Mouse (Mus musculus) limb, embryonic 15.5 days (tissue): ENCODE measurements around the gene Camp. TPM values are rescaled to one million over a fixed set of nuclear protein-coding genes. Genes with fewer than 3 reads are reported as not detected.

Source experiments
- microRNA-seq: library from miRNA; unstranded; fragments of <30 nt; microRNA quantifications from one replicate; pipeline ENCODE4, GENCODE M21; 2016
- polyA plus RNA-seq: library from polyadenylated mRNA; unstranded; fragments of >200 nt; fragmentation: Nextera tagmentation; extraction: Ambion mirVana; gene quantifications from 2 replicates; pipeline ENCODE4 v1.2.1, GENCODE M21; 2015

Gene Camp
- polyA plus RNA-seq, 1 experiment from 2014 or later: 2.8 TPM

Small RNAs within 50 kb of the gene (microRNA-seq; reads per million reads assigned to microRNA genes)
- gene Mir7089: not detected

Other genes with a start within 250 kb of the Camp start
- gene Fbxw24, start 223.6 kb downstream of the Camp start, polyA plus RNA-seq: not detected in 2 replicates
- not detected in 2 replicates for gene Fbxw25, start 185.0 kb downstream of the Camp start, polyA plus RNA-seq
- not detected in 2 replicates for gene Fbxw18, start 146.9 kb downstream of the Camp start, polyA plus RNA-seq
- not detected in 2 replicates for gene Fbxw26, start 103.5 kb downstream of the Camp start, polyA plus RNA-seq
- not detected in 2 replicates for gene Fbxw27, start 58.9 kb downstream of the Camp start, polyA plus RNA-seq
- 1.6 and 2.2 TPM in 2 replicates for gene Spink8, start 37.3 kb downstream of the Camp start, polyA plus RNA-seq
- gene Nme6, start 16.9 kb downstream of the Camp start, polyA plus RNA-seq: 55.9 and 58.3 TPM in 2 replicates
- gene Cdc25a, start 26.0 kb upstream of the Camp start, polyA plus RNA-seq: 25.4 and 27.1 TPM in 2 replicates
- gene Map4, start 81.8 kb upstream of the Camp start, polyA plus RNA-seq: 67.1 and 80.0 TPM in 2 replicates